Mouse (Mus musculus): ENCODE measurements around the gene Cacna2d2. TPM values are rescaled to one million over a fixed set of nuclear protein-coding genes. Genes with fewer than 3 reads are reported as not detected.
A peak's percentile ranks its signal among the peaks of the same experiment; 100 is the strongest.

Cacna2d2 gene
- polyA plus RNA-seq, 1 experiment from 2014 or later: 0.35 TPM

GRCm38 (mm10) chr9:107388263-107388662 lies 11.1 kb upstream of the Cacna2d2 start:
- no peak overlapping the region for H3K4me2 ChIP-seq (ENCODE audit: low read length)
- no peak for ATAC-seq (replicated peaks; ENCODE audit: low FRiP score, low TSS enrichment, low read depth)

GRCm38 (mm10) chr9:107396397-107396796 lies 3.0 kb upstream of the Cacna2d2 start:
- ATAC-seq (replicated peaks; ENCODE audit: low FRiP score, low TSS enrichment, low read depth) (no peak), DNase-seq (ENCODE audit: low spot score) (no peak)
- no peaks in the 10 kb centered on the region for H3K36me3 ChIP-seq (ENCODE audit: control insufficient read depth, insufficient read depth, low read length)
- H3K9me3 ChIP-seq (ENCODE audit: control insufficient read depth, low read length): no peaks in the 10 kb centered on the region
- no peak overlapping the region for H3K9ac ChIP-seq (ENCODE audit: low read length)
- no peak overlapping the region for H3K4me3 ChIP-seq (ENCODE audit: low read depth, low read length)
- peaks cover 56% of the 10 kb centered on the region for H3K27me3 ChIP-seq (replicated peaks; ENCODE audit: control insufficient read depth, insufficient read depth, low read length)
- H3K27ac ChIP-seq (ENCODE audit: low read depth): no peak overlapping the region
- WGBS: 37% methylated on average over 4 of the region's 4 CpGs
- H3K4me1 ChIP-seq (replicated peaks; ENCODE audit: control insufficient read depth, insufficient read depth, low read length): no peaks in the 10 kb centered on the region
- no peak overlapping the region for H3K4me2 ChIP-seq (ENCODE audit: low read length)

More at GRCm38 (mm10) chr9:107388263-107388662, 11.1 kb upstream of the Cacna2d2 start:
- Histone ChIP-seq H3K9ac (ENCODE audit: low read length) (no peak overlapping the region), H3K9me3 (ENCODE audit: control insufficient read depth, low read length) (no peaks in the 10 kb centered on the region), H3K4me3 (ENCODE audit: low read depth, low read length) (no peak overlapping the region), H3K27ac (ENCODE audit: low read depth) (no peak overlapping the region), H3K36me3 (ENCODE audit: control insufficient read depth, insufficient read depth, low read length) (no peaks in the 10 kb centered on the region), H3K27me3 (replicated peaks; ENCODE audit: control insufficient read depth, insufficient read depth, low read length) (peaks cover 24% of the 10 kb centered on the region), H3K4me1 (replicated peaks; ENCODE audit: control insufficient read depth, insufficient read depth, low read length) (peaks cover 8% of the 10 kb centered on the region; the same call in 1 of the 2 replicates)
- WGBS: 53% methylated on average over 2 of the region's 2 CpGs
- DNase-seq (ENCODE audit: low spot score): no peak

GRCm38 (mm10) chr9:107398968-107399367 lies 444 bp upstream of the Cacna2d2 start:
- Histone ChIP-seq H3K27me3 (replicated peaks; ENCODE audit: control insufficient read depth, insufficient read depth, low read length) (peaks cover 81% of the 10 kb centered on the region), H3K27ac (ENCODE audit: low read depth) (no peak overlapping the region), H3K4me1 (replicated peaks; ENCODE audit: control insufficient read depth, insufficient read depth, low read length) (no peaks in the 10 kb centered on the region), H3K4me3 (ENCODE audit: low read depth, low read length) (no peak overlapping the region), H3K36me3 (ENCODE audit: control insufficient read depth, insufficient read depth, low read length) (no peaks in the 10 kb centered on the region), H3K9me3 (ENCODE audit: control insufficient read depth, low read length) (no peaks in the 10 kb centered on the region), H3K4me2 (ENCODE audit: low read length) (no peak overlapping the region), H3K9ac (ENCODE audit: low read length) (no peak overlapping the region)
- ATAC-seq (replicated peaks; ENCODE audit: low FRiP score, low TSS enrichment, low read depth): no peak
- 22% methylated on average over 11 of the region's 11 CpGs for WGBS
- DNase-seq (ENCODE audit: low spot score): no peak

GRCm38 (mm10) chr9:107400060-107400511 lies 674 bp downstream of the Cacna2d2 start:
- H3K4me2 ChIP-seq (ENCODE audit: low read length): peak overlapping the region; percentile 100
- no peaks in the 10 kb centered on the region for H3K36me3 ChIP-seq (ENCODE audit: control insufficient read depth, insufficient read depth, low read length)
- H3K4me3 ChIP-seq (ENCODE audit: low read depth, low read length): peak overlapping the region; percentile 59
- H3K27me3 ChIP-seq (replicated peaks; ENCODE audit: control insufficient read depth, insufficient read depth, low read length): peaks cover 81% of the 10 kb centered on the region
- peak overlapping the region; percentile 16; the same call in 1 of the 2 replicates for H3K9ac ChIP-seq (ENCODE audit: low read length)
- no peaks in the 10 kb centered on the region for H3K9me3 ChIP-seq (ENCODE audit: control insufficient read depth, low read length)
- no peak for DNase-seq (ENCODE audit: low spot score)
- H3K4me1 ChIP-seq (replicated peaks; ENCODE audit: control insufficient read depth, insufficient read depth, low read length): no peaks in the 10 kb centered on the region
- peak; percentile 20; the same call in 1 of the 2 replicates for ATAC-seq (replicated peaks; ENCODE audit: low FRiP score, low TSS enrichment, low read depth)
- WGBS: 0% methylated on average over 33 of the region's 45 CpGs
- no peak overlapping the region for H3K27ac ChIP-seq (ENCODE audit: low read depth)

- Histone ChIP-seq H3K27ac (ENCODE audit: low read depth) (no peak overlapping the region), H3K4me2 (ENCODE audit: low read length) (peak overlapping the region; percentile 100), H3K36me3 (ENCODE audit: control insufficient read depth, insufficient read depth, low read length) (no peaks in the 10 kb centered on the region), H3K27me3 (replicated peaks; ENCODE audit: control insufficient read depth, insufficient read depth, low read length) (peaks cover 79% of the 10 kb centered on the region), H3K4me3 (ENCODE audit: low read depth, low read length) (peak overlapping the region; percentile 59), H3K9me3 (ENCODE audit: control insufficient read depth, low read length) (no peaks in the 10 kb centered on the region), H3K9ac (ENCODE audit: low read length) (no peak overlapping the region), H3K4me1 (replicated peaks; ENCODE audit: control insufficient read depth, insufficient read depth, low read length) (no peaks in the 10 kb centered on the region)
- no peak for DNase-seq (ENCODE audit: low spot score)
- ATAC-seq (replicated peaks; ENCODE audit: low FRiP score, low TSS enrichment, low read depth): no peak
- WGBS: 17% methylated on average over 13 of the region's 13 CpGs
Observed at GRCm38 (mm10) chr9:107400666-107401285, 1.4 kb downstream of the Cacna2d2 start.

GRCm38 (mm10) chr9:107403116-107403515 lies 3.7 kb downstream of the Cacna2d2 start:
- Histone ChIP-seq H3K4me3 (ENCODE audit: low read depth, low read length) (no peak overlapping the region), H3K4me1 (replicated peaks; ENCODE audit: control insufficient read depth, insufficient read depth, low read length) (no peaks in the 10 kb centered on the region), H3K27me3 (replicated peaks; ENCODE audit: control insufficient read depth, insufficient read depth, low read length) (peaks cover 57% of the 10 kb centered on the region), H3K27ac (ENCODE audit: low read depth) (no peak overlapping the region), H3K4me2 (ENCODE audit: low read length) (no peak overlapping the region), H3K36me3 (ENCODE audit: control insufficient read depth, insufficient read depth, low read length) (no peaks in the 10 kb centered on the region), H3K9ac (ENCODE audit: low read length) (no peak overlapping the region), H3K9me3 (ENCODE audit: control insufficient read depth, low read length) (no peaks in the 10 kb centered on the region)
- DNase-seq (ENCODE audit: low spot score) (no peak), ATAC-seq (replicated peaks; ENCODE audit: low FRiP score, low TSS enrichment, low read depth) (no peak)
- 69% methylated on average over 7 of the region's 7 CpGs for WGBS

- Histone ChIP-seq H3K9ac (ENCODE audit: low read length) (no peak overlapping the region), H3K4me1 (replicated peaks; ENCODE audit: control insufficient read depth, insufficient read depth, low read length) (no peaks in the 10 kb centered on the region), H3K9me3 (ENCODE audit: control insufficient read depth, low read length) (no peaks in the 10 kb centered on the region), H3K4me2 (ENCODE audit: low read length) (no peak overlapping the region), H3K36me3 (ENCODE audit: control insufficient read depth, insufficient read depth, low read length) (no peaks in the 10 kb centered on the region), H3K4me3 (ENCODE audit: low read depth, low read length) (no peak overlapping the region), H3K27ac (ENCODE audit: low read depth) (no peak overlapping the region), H3K27me3 (replicated peaks; ENCODE audit: control insufficient read depth, insufficient read depth, low read length) (no peaks in the 10 kb centered on the region)
- DNase-seq (ENCODE audit: low spot score) (no peak), ATAC-seq (replicated peaks; ENCODE audit: low FRiP score, low TSS enrichment, low read depth) (no peak)
- WGBS: 73% methylated on average over 4 of the region's 4 CpGs
Observed at GRCm38 (mm10) chr9:107409449-107409848, 10.0 kb downstream of the Cacna2d2 start.

GRCm38 (mm10) chr9:107417106-107417505 lies 17.7 kb downstream of the Cacna2d2 start:
- no peak overlapping the region for H3K4me2 ChIP-seq (ENCODE audit: low read length)
- H3K9ac ChIP-seq (ENCODE audit: low read length): no peak overlapping the region
- no peaks in the 10 kb centered on the region for H3K9me3 ChIP-seq (ENCODE audit: control insufficient read depth, low read length)
- ATAC-seq (replicated peaks; ENCODE audit: low FRiP score, low TSS enrichment, low read depth) (no peak), DNase-seq (ENCODE audit: low spot score) (no peak)
- 46% methylated on average over 6 of the region's 6 CpGs for WGBS
- H3K27ac ChIP-seq (ENCODE audit: low read depth): no peak overlapping the region
- H3K4me1 ChIP-seq (replicated peaks; ENCODE audit: control insufficient read depth, insufficient read depth, low read length): no peaks in the 10 kb centered on the region
- no peaks in the 10 kb centered on the region for H3K36me3 ChIP-seq (ENCODE audit: control insufficient read depth, insufficient read depth, low read length)
- no peak overlapping the region for H3K4me3 ChIP-seq (ENCODE audit: low read depth, low read length)
- H3K27me3 ChIP-seq (replicated peaks; ENCODE audit: control insufficient read depth, insufficient read depth, low read length): no peaks in the 10 kb centered on the region
